Mouse (Mus musculus): ENCODE results near the gene Rassf7. TPM values are rescaled to one million over a fixed set of nuclear protein-coding genes. Genes with fewer than 3 reads are reported as not detected.

Rassf7 gene
- 115 and 258 TPM in 2 replicates for polyA plus RNA-seq (2012; rRNA removed)

DNA sequence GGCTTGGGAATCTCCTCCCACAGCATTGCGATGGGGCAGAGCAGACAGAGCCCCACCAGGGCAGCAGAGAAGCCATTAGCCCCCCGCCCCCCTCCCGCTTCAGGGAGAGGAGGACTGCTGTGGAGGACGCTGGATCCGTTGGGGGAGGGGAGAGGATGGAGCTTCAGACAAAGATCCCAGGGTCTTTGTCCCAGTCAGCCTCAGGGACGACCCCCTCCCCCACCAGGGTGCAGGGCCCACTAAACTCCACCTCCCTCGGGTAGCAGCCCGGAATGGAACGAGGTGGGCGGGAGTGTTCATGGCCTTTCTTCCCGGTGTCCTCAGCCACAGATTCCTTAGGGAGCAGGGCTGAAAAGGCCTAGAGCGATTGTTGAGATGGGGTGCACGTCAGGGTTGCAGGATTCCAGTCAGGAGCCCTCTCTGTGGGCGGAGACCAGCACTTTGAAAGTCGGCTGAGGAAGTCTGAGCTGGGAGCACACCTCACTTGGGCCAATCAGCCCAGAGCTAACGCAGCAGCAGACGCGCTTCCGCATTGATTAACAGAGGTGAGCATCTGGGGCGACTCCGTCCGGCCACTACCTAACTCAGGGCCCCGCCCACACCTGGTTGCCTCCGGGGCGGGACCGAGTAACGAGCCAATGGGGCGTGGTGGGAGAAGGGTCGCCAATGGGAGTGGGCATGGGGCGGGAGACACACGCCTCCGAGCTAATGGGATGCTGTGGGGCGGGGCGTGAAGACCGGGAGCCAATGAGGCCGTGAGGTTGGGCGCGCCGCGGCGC, at the start of gene Rassf7:
Gene Rassf7, plus strand, starts transcription at position 760 of the 779 bp plus-strand sequence.
- H3K36me3 ChIP-seq (ENCODE audit: control insufficient read depth, insufficient read depth, low read length): peaks cover 21% of the 10 kb centered on the region
- H3K4me3 ChIP-seq (ENCODE audit: low read depth, low read length): peak within 1 kb of the TSS; percentile 71
- TF ChIP-seq CTCF (IDR thresholded peaks at IDR 0.05; ENCODE audit: extremely low read depth, insufficient read length, insufficient replicate concordance, low read depth, low read length) (no peak), POLR2A (IDR thresholded peaks at IDR 0.05; ENCODE audit: low read depth, low read length) (0 out of 2 replicates have a peak, but pooled peaks have one; percentile 41)
- WGBS: 2% methylated on average over 41 of the region's 41 CpGs
- peak within 1 kb of the TSS; percentile 96 for H3K27ac ChIP-seq (ENCODE audit: insufficient read depth, low read depth, low read length)
- H3K4me1 ChIP-seq (ENCODE audit: control insufficient read depth, insufficient read depth, insufficient read length, low read length): peaks cover 28% of the 10 kb centered on the region
- H3K27me3 ChIP-seq (ENCODE audit: control insufficient read depth, insufficient read depth, low read length): no peaks in the 10 kb centered on the region

GRCm38 (mm10) chr7:141167901-141168517, 47.7 kb upstream of the Rassf7 start:
- peak overlapping the region; percentile 79 for H3K27ac ChIP-seq (ENCODE audit: insufficient read depth, low read depth, low read length)
- peak overlapping the region; percentile 66 for H3K4me3 ChIP-seq (ENCODE audit: low read depth, low read length)
- TF ChIP-seq CTCF (IDR thresholded peaks at IDR 0.05; ENCODE audit: extremely low read depth, insufficient read length, insufficient replicate concordance, low read depth, low read length): no peak
- no peak for TF ChIP-seq POLR2A (IDR thresholded peaks at IDR 0.05; ENCODE audit: low read depth, low read length)
- no peaks in the 10 kb centered on the region for H3K27me3 ChIP-seq (ENCODE audit: control insufficient read depth, insufficient read depth, low read length)
- WGBS: 9% methylated on average over 7 of the region's 7 CpGs
- H3K36me3 ChIP-seq (ENCODE audit: control insufficient read depth, insufficient read depth, low read length): peaks cover 27% of the 10 kb centered on the region
- peaks cover 22% of the 10 kb centered on the region; the same call in 1 of the 2 replicates for H3K4me1 ChIP-seq (ENCODE audit: control insufficient read depth, insufficient read depth, insufficient read length, low read length)

- peak overlapping the region; percentile 66 for H3K4me3 ChIP-seq (ENCODE audit: low read depth, low read length)
- under 1% methylated on average over 22 of the region's 22 CpGs for WGBS
Observed at GRCm38 (mm10) chr7:141168518-141168953, 47.1 kb upstream of the Rassf7 start.

GRCm38 (mm10) chr7:141169300-141169699, 46.4 kb upstream of the Rassf7 start:
- H3K4me3 ChIP-seq (ENCODE audit: low read depth, low read length): no peak overlapping the region
- peaks cover 14% of the 10 kb centered on the region for H3K36me3 ChIP-seq (ENCODE audit: control insufficient read depth, insufficient read depth, low read length)
- H3K27ac ChIP-seq (ENCODE audit: insufficient read depth, low read depth, low read length): peak overlapping the region; percentile 79
- H3K27me3 ChIP-seq (ENCODE audit: control insufficient read depth, insufficient read depth, low read length): no peaks in the 10 kb centered on the region
- TF ChIP-seq CTCF (IDR thresholded peaks at IDR 0.05; ENCODE audit: extremely low read depth, insufficient read length, insufficient replicate concordance, low read depth, low read length) (no peak), POLR2A (IDR thresholded peaks at IDR 0.05; ENCODE audit: low read depth, low read length) (no peak)
- WGBS: 19% methylated on average over 1 of the region's 1 CpGs
- H3K4me1 ChIP-seq (ENCODE audit: control insufficient read depth, insufficient read depth, insufficient read length, low read length): peaks cover 26% of the 10 kb centered on the region; the same call in 1 of the 2 replicates

More at GRCm38 (mm10) chr7:141168518-141168953, 47.1 kb upstream of the Rassf7 start:
- peaks cover 26% of the 10 kb centered on the region; the same call in 1 of the 2 replicates for H3K4me1 ChIP-seq (ENCODE audit: control insufficient read depth, insufficient read depth, insufficient read length, low read length)
- H3K36me3 ChIP-seq (ENCODE audit: control insufficient read depth, insufficient read depth, low read length): peaks cover 21% of the 10 kb centered on the region
- TF ChIP-seq POLR2A (IDR thresholded peaks at IDR 0.05; ENCODE audit: low read depth, low read length): peak; percentile 34; the same call in 1 of the 2 replicates
- TF ChIP-seq CTCF (IDR thresholded peaks at IDR 0.05; ENCODE audit: extremely low read depth, insufficient read length, insufficient replicate concordance, low read depth, low read length): no peak
- no peaks in the 10 kb centered on the region for H3K27me3 ChIP-seq (ENCODE audit: control insufficient read depth, insufficient read depth, low read length)
- H3K27ac ChIP-seq (ENCODE audit: insufficient read depth, low read depth, low read length): peak overlapping the region; percentile 79

DNA sequence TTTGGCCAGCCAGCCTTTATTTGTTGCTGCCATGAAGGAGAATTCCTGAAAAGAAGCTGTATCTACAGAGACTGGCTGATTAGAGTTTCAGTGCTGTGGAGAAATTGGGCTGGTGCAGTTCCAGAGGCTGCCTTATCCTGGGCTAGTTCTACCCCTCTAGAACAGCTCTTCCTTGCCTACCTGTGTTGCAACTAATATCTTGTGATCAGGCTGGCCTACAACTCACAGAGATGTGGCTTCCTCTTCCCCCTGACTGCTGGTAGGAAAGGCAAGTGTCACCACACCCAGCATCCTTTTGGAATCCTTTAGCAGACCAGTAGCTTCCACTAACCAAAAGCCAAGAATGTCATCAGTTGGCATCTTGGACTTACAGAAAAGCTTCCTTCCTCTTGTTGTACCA, 45.8 kb upstream of the Rassf7 start:
- H3K4me3 ChIP-seq (ENCODE audit: low read depth, low read length): no peak overlapping the region
- peak overlapping the region; percentile 38; the same call in 1 of the 2 replicates for H3K27ac ChIP-seq (ENCODE audit: insufficient read depth, low read depth, low read length)
- peaks cover 26% of the 10 kb centered on the region; the same call in 1 of the 2 replicates for H3K4me1 ChIP-seq (ENCODE audit: control insufficient read depth, insufficient read depth, insufficient read length, low read length)
- no peak for TF ChIP-seq CTCF (IDR thresholded peaks at IDR 0.05; ENCODE audit: extremely low read depth, insufficient read length, insufficient replicate concordance, low read depth, low read length)
- no peak for TF ChIP-seq POLR2A (IDR thresholded peaks at IDR 0.05; ENCODE audit: low read depth, low read length)
- no peaks in the 10 kb centered on the region for H3K27me3 ChIP-seq (ENCODE audit: control insufficient read depth, insufficient read depth, low read length)
- peaks cover 12% of the 10 kb centered on the region; the same call in 1 of the 2 replicates for H3K36me3 ChIP-seq (ENCODE audit: control insufficient read depth, insufficient read depth, low read length)

DNA sequence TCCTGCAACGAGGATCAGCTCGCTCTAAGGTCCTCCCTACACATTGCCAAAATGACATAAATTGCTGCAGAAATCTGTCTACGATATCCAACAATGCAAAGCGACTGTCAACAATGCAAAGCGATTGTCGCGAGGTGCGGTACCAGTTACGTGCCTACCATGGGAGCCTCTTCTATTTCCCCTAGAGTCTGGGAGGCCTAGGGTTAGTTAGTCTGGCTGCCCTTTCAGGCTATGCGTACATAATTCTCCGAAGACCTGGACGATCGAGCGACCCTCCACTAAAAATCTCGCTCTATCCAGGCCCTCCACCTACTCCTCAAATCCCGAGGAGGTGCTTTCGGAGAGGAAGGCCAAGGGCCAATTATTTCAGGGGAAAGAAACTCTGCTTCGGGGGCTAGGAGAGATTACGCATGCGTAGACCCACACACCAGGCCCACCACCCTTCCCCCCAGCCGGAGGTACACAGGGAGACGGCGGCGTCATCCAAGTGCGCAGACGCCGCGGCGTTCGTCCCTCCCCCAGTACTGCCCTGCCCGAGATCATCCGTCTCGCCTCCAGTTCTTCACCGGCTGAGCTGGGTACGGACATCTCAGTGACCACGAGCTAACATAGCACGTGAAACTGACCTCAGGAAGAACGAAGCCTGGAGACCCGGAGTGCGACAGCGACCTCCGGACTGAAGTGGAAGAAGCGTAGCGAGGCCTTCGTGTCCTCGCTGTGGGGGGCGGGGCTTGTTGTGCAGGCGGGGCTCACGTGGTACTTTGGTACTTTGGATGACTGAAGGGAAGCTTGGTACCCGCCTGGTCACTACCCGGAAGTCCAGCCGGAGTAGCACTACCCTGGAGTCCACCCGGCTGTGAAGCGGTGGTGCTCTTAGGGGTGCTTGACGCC, 43.3 kb upstream of the Rassf7 start, which contains the start of gene Rnh1:
Gene Rnh1, minus strand, starts transcription at position 742 of the 891 bp plus-strand sequence.
- no peaks in the 10 kb centered on the region for H3K27me3 ChIP-seq (ENCODE audit: control insufficient read depth, insufficient read depth, low read length)
- H3K27ac ChIP-seq (ENCODE audit: insufficient read depth, low read depth, low read length): peak within 1 kb of the TSS; percentile 93
- whole genome bisulfite sequencing: 1% methylated on average over 55 of the region's 55 CpGs

More for the DNA sequence above, 43.3 kb upstream of the Rassf7 start, which contains the start of gene Rnh1:
- peak; percentile 87 for TF ChIP-seq POLR2A (IDR thresholded peaks at IDR 0.05; ENCODE audit: low read depth, low read length)
- no peak for TF ChIP-seq CTCF (IDR thresholded peaks at IDR 0.05; ENCODE audit: extremely low read depth, insufficient read length, insufficient replicate concordance, low read depth, low read length)
- Histone ChIP-seq H3K4me1 (ENCODE audit: control insufficient read depth, insufficient read depth, insufficient read length, low read length) (peaks cover 23% of the 10 kb centered on the region; the same call in 1 of the 2 replicates), H3K36me3 (ENCODE audit: control insufficient read depth, insufficient read depth, low read length) (no peaks in the 10 kb centered on the region), H3K4me3 (ENCODE audit: low read depth, low read length) (peak within 1 kb of the TSS; percentile 72)
